Mouse (Mus musculus) E14TG2a.4 (cell line): ENCODE data around the gene Tmem95.

Source experiments
- CTCF ChIP-seq: conservative IDR thresholded peaks from 2 replicates; pipeline ENCODE4 v1.5.1; 2014; ENCODE audit warnings: low read length
- POU5F1 ChIP-seq: IDR thresholded peaks from 2 replicates; pipeline ENCODE4 v1.6.1; 2014; ENCODE audit warnings: low read length, borderline replicate concordance

DNA sequence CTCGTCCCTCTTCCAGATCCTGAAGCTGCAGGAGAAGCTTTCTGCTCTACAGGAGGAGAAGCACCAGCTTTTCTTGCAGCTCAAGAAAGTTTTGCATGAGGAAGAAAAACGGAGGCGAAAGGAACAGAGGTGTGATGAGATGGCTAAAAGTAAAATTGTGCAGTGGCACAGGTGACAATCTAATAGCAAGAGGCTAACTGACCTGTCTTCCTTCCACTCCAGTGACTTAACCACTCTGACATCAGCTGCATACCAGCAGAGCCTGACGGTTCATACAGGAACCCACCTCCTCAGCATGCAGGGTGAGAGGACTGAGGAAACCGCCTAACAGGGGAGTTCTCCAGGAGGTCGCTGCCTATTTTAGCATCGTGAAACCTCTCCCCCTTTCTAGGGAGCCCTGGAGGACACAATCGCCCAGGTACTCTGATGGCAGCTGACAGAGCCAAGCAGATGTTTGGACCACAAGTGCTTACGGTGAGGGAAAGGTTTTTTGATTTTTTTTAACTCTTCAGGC is 37.2 kb upstream of the Tmem95 start:
- TF ChIP-seq CTCF, result no peak
- no peak for TF ChIP-seq POU5F1
